Mouse (Mus musculus) adrenal gland, postnatal 25 days (tissue): ENCODE measurements at regions not wholly inside any gene's neighbourhood (a gene's known extent, or its start where the extent isn't known, plus 50 kb on each side); places are given as distances from the start of the nearest gene placed in this dataset.

ENCODE experiments used
- DNase-seq: peaks from one replicate; pipeline ENCODE4 v3.0.0; 2021; ENCODE audit warnings: mixed read lengths

- DNase-seq = no peak
Measured at GRCm38 (mm10) chr2:143133931-143134330, 55.7 kb downstream of the Otor start.

- no peak for DNase-seq
Measured at GRCm38 (mm10) chr2:143149189-143149588, 70.9 kb downstream of the Otor start.

- no peak for DNase-seq
Measured at GRCm38 (mm10) chr2:143164081-143164984, 86.1 kb downstream of the Otor start.

GRCm38 (mm10) chr2:143166771-143167170 is 88.5 kb downstream of the Otor start:
- no peak for DNase-seq

GRCm38 (mm10) chr2:143170648-143171047 is 92.4 kb downstream of the Otor start:
- DNase-seq = no peak

- no peak for DNase-seq
Measured at GRCm38 (mm10) chr2:143184614-143185013, 106.3 kb downstream of the Otor start.

GRCm38 (mm10) chr2:143192256-143193164 is 114.2 kb downstream of the Otor start:
- DNase-seq = no peak

- DNase-seq = no peak
Measured at GRCm38 (mm10) chr2:143193165-143193551, 114.9 kb downstream of the Otor start.

- no peak for DNase-seq
Measured at GRCm38 (mm10) chr2:143199583-143200249, 121.4 kb downstream of the Otor start.

- DNase-seq = no peak
Measured at GRCm38 (mm10) chr2:143206053-143206452, 127.8 kb downstream of the Otor start.

GRCm38 (mm10) chr2:143207191-143207590 is 128.9 kb downstream of the Otor start:
- DNase-seq = peak; percentile 38

GRCm38 (mm10) chr2:143217251-143217650 is 139.0 kb downstream of the Otor start:
- no peak for DNase-seq

GRCm38 (mm10) chr2:143217760-143218358 is 139.6 kb downstream of the Otor start:
- DNase-seq = peak; percentile 31

GRCm38 (mm10) chr2:143222326-143222725 is 144.1 kb downstream of the Otor start:
- no peak for DNase-seq

- no peak for DNase-seq
Measured at GRCm38 (mm10) chr2:143224410-143225130, 146.3 kb downstream of the Otor start.

GRCm38 (mm10) chr2:143233795-143234194 is 155.5 kb downstream of the Otor start:
- no peak for DNase-seq

GRCm38 (mm10) chr2:143240274-143240673 is 162.0 kb downstream of the Otor start:
- DNase-seq = no peak

GRCm38 (mm10) chr2:143243741-143244140 is 165.5 kb downstream of the Otor start:
- no peak for DNase-seq

- no peak for DNase-seq
Measured at GRCm38 (mm10) chr2:143246131-143246665, 167.9 kb downstream of the Otor start.

GRCm38 (mm10) chr2:143269026-143269425 is 190.8 kb downstream of the Otor start:
- DNase-seq = no peak

GRCm38 (mm10) chr2:143270826-143271225 is 192.6 kb downstream of the Otor start:
- no peak for DNase-seq
